Mouse (Mus musculus) liver, postnatal 0 days (tissue): ENCODE results near the gene Olfr643.

Experiments used
- CTCF ChIP-seq: sonication (generic); IDR thresholded peaks from 2 replicates; pipeline ENCODE4 v1.5.1; 2016; ENCODE audit warnings: antibody characterized with exemption, low read depth
- EP300 ChIP-seq: IDR thresholded peaks from 2 replicates; pipeline ENCODE4 v1.6.1; 2016; ENCODE audit warnings: antibody characterized with exemption, low read depth, mild to moderate bottlenecking

GRCm38 (mm10) chr7:104071769-104072168 lies 65.4 kb downstream of the Olfr643 start, which contains the start of gene Olfr644:
- TF ChIP-seq CTCF = no peak
- TF ChIP-seq EP300 = no peak
